Mouse (Mus musculus): ENCODE data around the gene Gm43518. TPM values are rescaled to one million over a fixed set of nuclear protein-coding genes. Genes with fewer than 3 reads are reported as not detected.

Gm43518 gene
- total and polyA plus RNA-seq, 3 experiments = 0.27 TPM; not detected in 2

DNA sequence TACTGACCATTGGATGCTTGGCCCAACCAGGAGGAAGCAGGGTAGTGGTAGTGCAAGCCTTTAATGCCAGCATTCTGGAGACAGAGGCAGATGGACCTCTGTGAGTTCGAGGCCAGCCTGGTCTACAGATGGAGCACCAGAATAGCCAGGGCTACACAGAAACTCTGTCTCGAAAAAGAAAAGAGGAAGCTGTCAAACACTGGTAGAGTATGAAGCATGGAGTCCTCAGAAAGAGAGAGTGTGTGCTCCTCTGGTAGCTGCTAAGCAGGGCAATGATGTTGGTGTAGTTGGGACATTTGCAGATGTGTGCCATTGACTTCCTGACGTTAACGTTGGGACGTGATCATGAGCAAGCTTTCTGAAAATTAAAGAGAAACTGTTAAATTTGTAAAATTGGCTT is 11.3 kb downstream of the Gm43518 start:
- TF ChIP-seq GATA1 (IDR thresholded peaks at IDR 0.05; ENCODE audit: borderline replicate concordance, low read length) = no peak
- Histone ChIP-seq H3K4me3 (ENCODE audit: low read depth, low read length) (no peak overlapping the region), H3K9me3 (replicated peaks) (no peaks in the 10 kb centered on the region), H3K27me3 (ENCODE audit: insufficient read depth, low read length) (0 out of 2 replicates have a peak, but pooled peaks cover 5% of the 10 kb centered on the region), H3K4me1 (ENCODE audit: insufficient read depth, low read depth, low read length) (peaks cover 13% of the 10 kb centered on the region), H3K36me3 (replicated peaks) (no peaks in the 10 kb centered on the region)
- DNase-seq (ENCODE audit: low spot score) (no peak), ATAC-seq (ENCODE audit: extremely low read depth, insufficient number of reproducible peaks, low FRiP score, poor library complexity, severe bottlenecking) (no peak)

DNA sequence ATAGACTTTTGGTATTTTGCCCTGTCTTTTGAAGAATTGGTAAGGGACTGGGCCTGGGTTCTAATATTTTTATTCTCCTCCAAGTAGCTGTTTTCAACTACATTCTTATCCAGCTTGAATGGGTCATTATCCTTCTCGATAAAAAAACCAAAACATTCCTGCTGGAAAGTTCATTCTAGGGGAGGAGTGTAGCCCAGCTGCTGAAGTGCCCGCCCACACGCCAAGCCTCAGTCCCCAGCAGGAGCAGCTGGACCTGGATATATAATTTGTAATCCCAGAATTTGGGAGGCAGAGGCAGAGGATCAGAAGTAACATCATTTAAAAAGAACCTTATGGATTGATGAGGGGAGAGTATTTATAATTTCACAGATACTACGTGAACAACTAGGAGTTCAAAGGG is 19.3 kb downstream of the Gm43518 start:
- DNase-seq (ENCODE audit: low spot score) = no peak
- Histone ChIP-seq H3K4me1 (ENCODE audit: insufficient read depth, low read depth, low read length) (no peaks in the 10 kb centered on the region), H3K27me3 (ENCODE audit: insufficient read depth, low read length) (peaks cover 7% of the 10 kb centered on the region), H3K9me3 (replicated peaks) (no peaks in the 10 kb centered on the region), H3K36me3 (replicated peaks) (no peaks in the 10 kb centered on the region), H3K4me3 (ENCODE audit: low read depth, low read length) (no peak overlapping the region)
- no peak for ATAC-seq (ENCODE audit: extremely low read depth, insufficient number of reproducible peaks, low FRiP score, poor library complexity, severe bottlenecking)
- TF ChIP-seq GATA1 (IDR thresholded peaks at IDR 0.05; ENCODE audit: borderline replicate concordance, low read length) = no peak
- no peak for TF ChIP-seq POLR2AphosphoS5 (IDR thresholded peaks at IDR 0.05; ENCODE audit: insufficient replicate concordance, low read depth, low read length)
- TF ChIP-seq TAL1 (conservative IDR thresholded peaks at IDR 0.05; ENCODE audit: low read depth, low read length) = no peak
- TF ChIP-seq CTCF (IDR thresholded peaks at IDR 0.05; ENCODE audit: low read depth, low read length) = no peak
- TF ChIP-seq GATA2 (IDR thresholded peaks at IDR 0.05; ENCODE audit: borderline replicate concordance, low read depth, low read length) = no peak

DNA sequence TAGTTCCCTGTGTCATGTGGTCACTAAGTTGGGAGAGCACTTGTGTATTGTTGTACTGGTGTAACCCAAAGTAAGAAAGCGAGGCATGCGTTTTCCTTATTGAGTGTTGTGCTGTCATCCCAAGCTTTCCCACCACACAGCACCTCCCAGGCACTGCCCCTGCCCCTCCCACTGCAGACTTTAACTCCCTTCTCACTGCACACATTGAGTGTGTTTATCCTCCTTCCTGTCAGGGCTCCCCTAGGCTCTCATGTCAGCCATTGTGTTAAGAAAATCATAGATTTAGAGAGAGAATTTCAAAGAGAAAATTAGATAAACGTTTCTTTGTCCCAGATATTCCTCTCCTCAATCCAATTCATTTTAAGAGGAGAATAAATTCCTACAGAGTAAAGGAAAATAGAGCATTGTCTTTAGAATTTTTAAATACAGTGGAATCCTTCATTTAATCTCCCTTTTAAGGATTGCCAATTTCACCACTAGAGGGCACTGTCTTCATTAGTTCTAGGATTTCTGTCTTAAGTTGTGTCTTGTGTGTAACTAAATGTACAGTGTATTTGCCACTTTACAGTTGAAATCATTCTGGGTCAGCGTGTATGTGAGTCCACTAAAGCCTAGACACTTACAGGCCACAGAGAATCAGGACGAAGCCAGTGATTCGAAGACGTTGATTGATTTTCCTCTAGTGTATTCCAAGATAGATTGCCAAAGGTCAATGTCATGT is 20.0 kb downstream of the Gm43518 start:
- Histone ChIP-seq H3K27me3 (ENCODE audit: insufficient read depth, low read length) (peaks cover 7% of the 10 kb centered on the region), H3K4me3 (ENCODE audit: low read depth, low read length) (no peak overlapping the region), H3K9me3 (replicated peaks) (no peaks in the 10 kb centered on the region), H3K36me3 (replicated peaks) (no peaks in the 10 kb centered on the region), H3K4me1 (ENCODE audit: insufficient read depth, low read depth, low read length) (no peaks in the 10 kb centered on the region)
- DNase-seq (ENCODE audit: low spot score) (no peak), ATAC-seq (ENCODE audit: extremely low read depth, insufficient number of reproducible peaks, low FRiP score, poor library complexity, severe bottlenecking) (no peak)
- TF ChIP-seq GATA2 (IDR thresholded peaks at IDR 0.05; ENCODE audit: borderline replicate concordance, low read depth, low read length) (no peak), POLR2AphosphoS5 (IDR thresholded peaks at IDR 0.05; ENCODE audit: insufficient replicate concordance, low read depth, low read length) (no peak), CTCF (IDR thresholded peaks at IDR 0.05; ENCODE audit: low read depth, low read length) (no peak), TAL1 (conservative IDR thresholded peaks at IDR 0.05; ENCODE audit: low read depth, low read length) (no peak), GATA1 (IDR thresholded peaks at IDR 0.05; ENCODE audit: borderline replicate concordance, low read length) (no peak)

DNA sequence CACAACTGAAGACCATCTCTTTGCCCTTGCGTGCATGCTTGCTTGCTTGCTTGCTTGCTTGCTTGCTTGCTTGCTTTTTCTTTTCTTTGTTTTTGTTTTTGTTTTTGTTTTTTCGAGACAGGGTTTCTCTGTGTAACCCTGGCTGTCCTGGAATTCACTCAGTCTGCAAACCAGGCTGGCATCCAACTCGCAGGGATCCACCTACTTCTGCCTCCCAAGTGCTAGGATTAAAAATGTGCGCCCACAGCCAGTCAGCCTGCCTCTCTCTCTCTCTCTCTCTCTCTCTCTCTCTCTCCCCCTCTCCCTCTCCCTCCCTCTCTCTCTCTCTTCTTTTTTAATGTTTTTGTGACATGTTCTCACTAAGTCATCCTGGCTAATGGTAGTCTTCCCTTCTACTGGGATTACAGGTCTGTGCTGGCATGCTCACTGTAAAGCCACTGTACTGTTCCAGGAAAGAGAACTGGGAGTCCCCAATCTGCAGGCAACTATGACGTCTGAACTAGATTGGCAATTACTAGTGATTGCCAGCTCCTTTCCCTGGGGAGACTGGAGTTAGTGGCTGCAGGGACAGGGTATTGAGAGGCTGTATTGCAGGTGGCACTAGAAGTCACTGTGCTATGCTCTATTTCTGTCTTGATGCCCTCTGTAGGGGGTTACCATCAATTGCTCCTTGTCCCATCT is 25.3 kb downstream of the Gm43518 start:
- Histone ChIP-seq H3K4me3 (ENCODE audit: low read depth, low read length) (no peak overlapping the region), H3K36me3 (replicated peaks) (no peaks in the 10 kb centered on the region), H3K4me1 (ENCODE audit: insufficient read depth, low read depth, low read length) (no peaks in the 10 kb centered on the region), H3K9me3 (replicated peaks) (no peaks in the 10 kb centered on the region), H3K27me3 (ENCODE audit: insufficient read depth, low read length) (peaks cover 20% of the 10 kb centered on the region)
- TF ChIP-seq GATA1 (IDR thresholded peaks at IDR 0.05; ENCODE audit: borderline replicate concordance, low read length) (no peak), GATA2 (IDR thresholded peaks at IDR 0.05; ENCODE audit: borderline replicate concordance, low read depth, low read length) (no peak), POLR2AphosphoS5 (IDR thresholded peaks at IDR 0.05; ENCODE audit: insufficient replicate concordance, low read depth, low read length) (no peak), CTCF (IDR thresholded peaks at IDR 0.05; ENCODE audit: low read depth, low read length) (no peak), TAL1 (conservative IDR thresholded peaks at IDR 0.05; ENCODE audit: low read depth, low read length) (no peak)
- ATAC-seq (ENCODE audit: extremely low read depth, insufficient number of reproducible peaks, low FRiP score, poor library complexity, severe bottlenecking) (no peak), DNase-seq (ENCODE audit: low spot score) (no peak)

DNA sequence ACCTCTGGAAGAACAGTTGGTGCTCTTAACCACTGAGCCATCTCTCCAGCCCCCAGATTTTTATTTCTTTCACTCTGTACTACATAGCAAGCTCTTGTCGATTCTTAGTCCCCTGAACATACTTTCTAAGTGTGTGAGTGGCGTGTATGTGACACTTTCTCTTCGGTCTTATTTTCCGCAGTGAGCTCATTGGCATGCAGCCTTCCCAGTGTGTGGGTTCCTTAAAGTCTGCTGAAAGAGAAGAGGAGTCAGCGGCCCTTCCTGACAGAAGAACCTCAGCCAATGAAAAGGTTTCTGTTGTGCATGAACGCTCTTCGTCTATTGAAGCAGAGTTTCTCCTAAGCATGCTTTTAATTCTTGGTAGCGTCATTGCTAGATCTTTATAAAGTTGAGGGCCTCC is 30.0 kb downstream of the Gm43518 start:
- no peak for TF ChIP-seq GATA1 (IDR thresholded peaks at IDR 0.05; ENCODE audit: borderline replicate concordance, low read length)
- TF ChIP-seq POLR2AphosphoS5 (IDR thresholded peaks at IDR 0.05; ENCODE audit: insufficient replicate concordance, low read depth, low read length) = no peak
- TF ChIP-seq GATA2 (IDR thresholded peaks at IDR 0.05; ENCODE audit: borderline replicate concordance, low read depth, low read length) = no peak
- no peak for TF ChIP-seq TAL1 (conservative IDR thresholded peaks at IDR 0.05; ENCODE audit: low read depth, low read length)
- H3K27me3 ChIP-seq (ENCODE audit: insufficient read depth, low read length) = peaks cover 29% of the 10 kb centered on the region
- H3K4me3 ChIP-seq (ENCODE audit: low read depth, low read length) = no peak overlapping the region
- no peak for DNase-seq (ENCODE audit: low spot score)
- no peak for ATAC-seq (ENCODE audit: extremely low read depth, insufficient number of reproducible peaks, low FRiP score, poor library complexity, severe bottlenecking)
- H3K4me1 ChIP-seq (ENCODE audit: insufficient read depth, low read depth, low read length) = no peaks in the 10 kb centered on the region
- H3K9me3 ChIP-seq (replicated peaks) = no peaks in the 10 kb centered on the region
- no peaks in the 10 kb centered on the region for H3K36me3 ChIP-seq (replicated peaks)

DNA sequence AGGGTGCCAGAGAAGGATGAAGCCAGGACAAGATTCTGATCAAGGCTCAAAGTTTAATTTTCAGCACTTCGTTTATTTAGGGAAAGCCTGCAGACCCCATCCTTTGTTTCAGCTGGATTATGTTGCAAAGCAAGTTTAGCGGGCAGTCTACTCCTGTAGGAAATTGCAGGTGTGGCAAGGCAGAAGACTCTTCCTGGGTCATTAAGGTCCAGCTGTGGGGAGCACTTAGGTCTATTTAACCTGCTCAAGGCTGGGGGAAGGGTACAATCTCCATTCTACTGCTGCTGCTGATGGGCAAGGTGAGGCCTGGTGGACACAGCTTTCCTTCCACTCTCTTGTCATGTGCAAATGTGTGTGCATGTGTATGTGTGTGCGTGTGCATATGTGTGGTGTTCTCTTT is 31.8 kb downstream of the Gm43518 start:
- Histone ChIP-seq H3K36me3 (replicated peaks) (no peaks in the 10 kb centered on the region), H3K27me3 (ENCODE audit: insufficient read depth, low read length) (peaks cover 29% of the 10 kb centered on the region), H3K4me1 (ENCODE audit: insufficient read depth, low read depth, low read length) (no peaks in the 10 kb centered on the region), H3K4me3 (ENCODE audit: low read depth, low read length) (no peak overlapping the region), H3K9me3 (replicated peaks) (no peaks in the 10 kb centered on the region)
- ATAC-seq (ENCODE audit: extremely low read depth, insufficient number of reproducible peaks, low FRiP score, poor library complexity, severe bottlenecking) = no peak
- DNase-seq (ENCODE audit: low spot score) = no peak
- TF ChIP-seq CTCF (IDR thresholded peaks at IDR 0.05; ENCODE audit: low read depth, low read length) (no peak), GATA2 (IDR thresholded peaks at IDR 0.05; ENCODE audit: borderline replicate concordance, low read depth, low read length) (no peak), GATA1 (IDR thresholded peaks at IDR 0.05; ENCODE audit: borderline replicate concordance, low read length) (no peak), TAL1 (conservative IDR thresholded peaks at IDR 0.05; ENCODE audit: low read depth, low read length) (no peak), POLR2AphosphoS5 (IDR thresholded peaks at IDR 0.05; ENCODE audit: insufficient replicate concordance, low read depth, low read length) (no peak)

All from G1E (cell line).